Mouse (Mus musculus) brain, adult 2 months (tissue): ENCODE measurements around the gene Eif5a.
"Not testable (repeated sequence)": the region's sequence is repeated elsewhere in the genome, so short reads cannot be mapped to it uniquely, and the experiment has no call there.

Experiments
- DNase-seq: peaks from one replicate; pipeline ENCODE4 v3.0.0; 2011; ENCODE audit warnings: low read depth, low spot score

Eif5a gene

GRCm38 (mm10) chr11:69945997-69946891, 24.5 kb upstream of the Eif5a start:
- no peak for DNase-seq

- DNase-seq = no peak
These were observed 23.5 kb upstream of the Eif5a start for GRCm38 (mm10) chr11:69945216-69945615.

- DNase-seq = no peak
These were observed 19.2 kb upstream of the Eif5a start for GRCm38 (mm10) chr11:69940962-69941361.

- DNase-seq = no peak
These were observed 18.0 kb upstream of the Eif5a start for GRCm38 (mm10) chr11:69939731-69940130.

GRCm38 (mm10) chr11:69939181-69939580, 17.4 kb upstream of the Eif5a start:
- no peak for DNase-seq

GRCm38 (mm10) chr11:69938401-69938979, 16.7 kb upstream of the Eif5a start:
- no peak for DNase-seq

- DNase-seq = no peak
These were observed 16.1 kb upstream of the Eif5a start for GRCm38 (mm10) chr11:69937834-69938233.

- no peak for DNase-seq
These were observed 15.6 kb upstream of the Eif5a start for GRCm38 (mm10) chr11:69937385-69937784.

- DNase-seq = no peak
These were observed 15.1 kb upstream of the Eif5a start for GRCm38 (mm10) chr11:69936714-69937347.

GRCm38 (mm10) chr11:69936156-69936555, 14.4 kb upstream of the Eif5a start:
- no peak for DNase-seq

GRCm38 (mm10) chr11:69935137-69935879, 13.6 kb upstream of the Eif5a start, which contains the start of gene Ybx2:
Gene Ybx2 (plus strand): TSS chr11:69935796.
- DNase-seq = peak; percentile 96

GRCm38 (mm10) chr11:69934681-69935080, 12.9 kb upstream of the Eif5a start:
- no peak for DNase-seq

GRCm38 (mm10) chr11:69934169-69934568, 12.4 kb upstream of the Eif5a start:
- peak; percentile 88 for DNase-seq

GRCm38 (mm10) chr11:69933066-69933465, 11.3 kb upstream of the Eif5a start:
- no peak for DNase-seq

GRCm38 (mm10) chr11:69932254-69932653, 10.5 kb upstream of the Eif5a start:
- DNase-seq = no peak

GRCm38 (mm10) chr11:69931769-69932168, 10.0 kb upstream of the Eif5a start:
- no peak for DNase-seq

GRCm38 (mm10) chr11:69930967-69931537, 9.3 kb upstream of the Eif5a start:
- DNase-seq = no peak

- DNase-seq = not testable (repeated sequence)
These were observed 8.4 kb upstream of the Eif5a start for GRCm38 (mm10) chr11:69930176-69930575.

- DNase-seq = no peak
These were observed 8.0 kb upstream of the Eif5a start for GRCm38 (mm10) chr11:69929712-69930111.

GRCm38 (mm10) chr11:69927501-69927900, 5.7 kb upstream of the Eif5a start:
- DNase-seq = no peak

GRCm38 (mm10) chr11:69922796-69923195, 1.0 kb upstream of the Eif5a start:
- DNase-seq = no peak
